Mouse (Mus musculus) midbrain, embryonic 16.5 days (tissue): ENCODE results near the gene St6galnac4. TPM values are rescaled to one million over a fixed set of nuclear protein-coding genes. Genes with fewer than 3 reads are reported as not detected.
A peak's percentile ranks its signal among the peaks of the same experiment; 100 is the strongest.

Experiments used
- ATAC-seq: fragments of 200-750 bp; cut with Nextera tagmentation; 2 replicates; pipeline ENCODE4 v1.8.0; 2017; ENCODE audit warnings: moderate TSS enrichment
- H3K27ac ChIP-seq: fragments of 300-500 bp; sonication (generic); 2 replicates; pipeline ENCODE4 v1.5.1; 2014; ENCODE audit warnings: mild to moderate bottlenecking, low read length, mixed read lengths
- H3K27me3 ChIP-seq: fragments of 300-500 bp; sonication (generic); 2 replicates; pipeline ENCODE4 v1.6.1; 2014; ENCODE audit warnings: low read depth, low read length, mixed read lengths; ENCODE audit not compliant: control insufficient read depth, insufficient read depth
- H3K36me3 ChIP-seq: fragments of 300-500 bp; sonication (generic); 2 replicates; pipeline ENCODE4 v1.6.1; 2014; ENCODE audit warnings: mild to moderate bottlenecking, low read length, moderate library complexity, mixed read lengths; ENCODE audit not compliant: control insufficient read depth, insufficient read depth
- H3K4me1 ChIP-seq: fragments of 300-500 bp; sonication (generic); 2 replicates; pipeline ENCODE4 v1.6.1; 2014; ENCODE audit warnings: mild to moderate bottlenecking, low read length, mixed read lengths; ENCODE audit not compliant: control insufficient read depth, insufficient read depth
- H3K4me2 ChIP-seq: fragments of 300-500 bp; sonication (generic); 2 replicates; pipeline ENCODE4 v1.6.1; 2014; ENCODE audit warnings: mild to moderate bottlenecking, low read length, mixed read lengths
- H3K4me3 ChIP-seq: fragments of 300-500 bp; sonication (generic); 2 replicates; pipeline ENCODE4 v1.5.1; 2014; ENCODE audit warnings: low read depth, mild to moderate bottlenecking, low read length, moderate library complexity, mixed read lengths
- H3K9ac ChIP-seq: fragments of 300-500 bp; sonication (generic); 2 replicates; pipeline ENCODE4 v1.6.1; 2014; ENCODE audit warnings: low read depth, low read length, mixed read lengths
- H3K9me3 ChIP-seq: fragments of 300-500 bp; sonication (generic); replicated peaks from 2 replicates; pipeline ENCODE4 v1.6.1; 2014; ENCODE audit warnings: mild to moderate bottlenecking, low read length, mixed read lengths; ENCODE audit not compliant: control insufficient read depth, poor library complexity, severe bottlenecking
- WGBS: fragments of 180-500 bp; shearing (Covaris S2); extraction: QIAGEN DNeasy Blood & Tissue Kit; methylation state at CpG from one replicate; pipeline ENCODE4 v1.1.7; 2014; 5-methylcytosine and 5-hydroxymethylcytosine counted together
- polyA plus RNA-seq: library from polyadenylated mRNA; unstranded; fragments of >200 nt; fragmentation: Nextera tagmentation; extraction: Ambion mirVana; gene quantifications from 2 replicates; pipeline ENCODE4 v1.2.1, GENCODE M21; 2015

The St6galnac4 gene
- polyA plus RNA-seq, 1 experiment from 2014 or later, result 39.0 TPM

DNA sequence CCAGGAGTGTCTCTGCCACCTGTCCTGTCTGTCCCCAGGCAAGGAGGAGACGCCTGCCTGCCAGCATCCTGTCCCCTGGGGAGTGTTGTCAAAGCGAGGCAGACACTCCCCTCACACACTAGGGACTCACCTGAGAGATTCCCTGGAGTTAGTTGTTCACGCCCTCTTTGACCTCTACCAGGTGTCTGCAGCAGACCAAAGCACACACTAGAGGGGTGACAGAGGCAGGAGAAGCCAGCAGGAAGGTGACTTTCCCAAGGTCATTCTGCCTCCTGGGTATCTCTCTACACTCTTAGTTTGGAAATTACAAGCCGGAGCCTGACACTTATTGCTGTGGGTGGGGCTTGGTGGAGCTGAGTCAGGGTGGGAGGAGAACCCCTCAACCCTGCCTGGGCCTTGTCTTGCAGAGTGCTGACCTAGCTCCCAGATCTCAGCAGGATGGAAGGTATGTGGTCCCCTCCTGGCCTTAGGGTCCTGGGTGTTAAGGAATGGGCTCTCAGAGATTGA, 41.2 kb downstream of the St6galnac4 start:
- Histone ChIP-seq H3K9ac (peak overlapping the region; percentile 47), H3K4me3 (no peak overlapping the region), H3K36me3 (no peaks in the 10 kb centered on the region), H3K27me3 (no peaks in the 10 kb centered on the region), H3K4me2 (peak overlapping the region; percentile 11; the same call in 1 of the 2 replicates), H3K27ac (no peak overlapping the region), H3K4me1 (peaks cover 47% of the 10 kb centered on the region), H3K9me3 (no peaks in the 10 kb centered on the region)
- 62% methylated on average over 4 of the region's 4 CpGs for WGBS
- ATAC-seq, result no peak

DNA sequence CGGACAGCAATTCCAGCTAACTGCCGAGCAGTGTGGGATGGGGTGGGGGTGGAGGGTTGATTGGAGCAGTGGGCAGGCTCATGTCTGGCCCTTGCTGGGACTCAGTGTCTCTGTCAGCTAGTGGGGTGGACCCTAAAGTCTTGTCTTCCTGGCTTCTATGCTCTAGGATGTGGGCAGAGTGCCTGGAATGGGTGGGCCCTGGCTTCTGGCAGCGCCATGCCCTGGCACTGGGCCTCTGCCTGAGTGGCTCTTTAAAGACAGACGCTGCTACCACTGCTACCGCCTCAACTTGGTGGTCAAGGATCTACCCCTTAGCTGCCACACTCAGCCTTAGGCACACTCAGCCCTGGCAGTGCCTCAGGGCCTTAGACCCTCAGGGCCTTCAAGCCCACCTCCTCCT, 41.8 kb downstream of the St6galnac4 start:
- Histone ChIP-seq H3K9ac (peak overlapping the region; percentile 47; the same call in 1 of the 2 replicates), H3K4me1 (peaks cover 47% of the 10 kb centered on the region), H3K27ac (0 out of 2 replicates have a peak overlapping the region, but pooled peaks have one; percentile 13), H3K27me3 (no peaks in the 10 kb centered on the region), H3K4me2 (peak overlapping the region; percentile 37; the same call in 1 of the 2 replicates), H3K4me3 (no peak overlapping the region), H3K36me3 (0 out of 2 replicates have a peak, but pooled peaks cover under 1% of the 10 kb centered on the region), H3K9me3 (no peaks in the 10 kb centered on the region)
- 34% methylated on average over 5 of the region's 5 CpGs for WGBS
- ATAC-seq, result peak; percentile 26; the same call in 1 of the 2 replicates

DNA sequence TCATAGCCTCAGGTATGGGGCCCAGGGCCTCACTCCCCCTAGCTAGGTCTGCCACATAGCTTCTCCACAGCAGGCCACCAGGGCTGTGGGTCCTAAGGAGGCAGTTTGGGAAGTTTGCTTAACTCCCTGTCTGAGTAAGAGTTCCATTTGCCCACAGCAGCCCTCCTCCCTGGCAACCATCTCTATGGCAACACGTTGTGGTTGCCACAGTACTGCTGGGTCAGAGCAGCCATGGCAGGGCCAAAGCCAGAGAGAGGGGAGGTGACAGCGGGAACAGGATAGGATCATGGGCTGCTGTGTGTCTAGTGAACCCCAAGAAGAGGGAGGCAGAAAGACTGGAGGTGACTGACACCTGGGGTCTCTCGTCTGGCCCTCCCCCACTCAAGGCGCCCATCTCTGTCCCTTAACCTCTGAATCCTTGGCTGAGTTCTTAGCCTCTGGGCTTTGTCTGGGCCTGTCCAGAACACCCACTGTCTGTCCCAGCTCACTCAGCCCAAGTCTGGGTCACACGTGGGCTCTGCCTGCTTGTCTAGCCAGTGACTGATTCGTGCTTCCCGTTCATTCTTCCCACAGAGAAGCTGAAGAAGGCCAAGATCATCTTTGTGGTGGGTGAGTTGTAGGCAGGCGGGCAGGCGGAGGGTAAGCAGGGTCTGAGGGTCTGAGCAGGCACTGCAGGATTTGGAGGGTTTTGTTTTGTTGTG, 42.5 kb downstream of the St6galnac4 start:
- peak overlapping the region; percentile 4; the same call in 1 of the 2 replicates for H3K4me3 ChIP-seq
- peaks cover 47% of the 10 kb centered on the region for H3K4me1 ChIP-seq
- H3K4me2 ChIP-seq, result peak overlapping the region; percentile 37
- ATAC-seq, result peak; percentile 63
- 28% methylated on average over 9 of the region's 9 CpGs for WGBS
- peak overlapping the region; percentile 20; the same call in 1 of the 2 replicates for H3K9ac ChIP-seq
- H3K27me3 ChIP-seq, result no peaks in the 10 kb centered on the region
- H3K36me3 ChIP-seq, result 0 out of 2 replicates have a peak, but pooled peaks cover 2% of the 10 kb centered on the region
- H3K9me3 ChIP-seq, result no peaks in the 10 kb centered on the region
- peak overlapping the region; percentile 54 for H3K27ac ChIP-seq

DNA sequence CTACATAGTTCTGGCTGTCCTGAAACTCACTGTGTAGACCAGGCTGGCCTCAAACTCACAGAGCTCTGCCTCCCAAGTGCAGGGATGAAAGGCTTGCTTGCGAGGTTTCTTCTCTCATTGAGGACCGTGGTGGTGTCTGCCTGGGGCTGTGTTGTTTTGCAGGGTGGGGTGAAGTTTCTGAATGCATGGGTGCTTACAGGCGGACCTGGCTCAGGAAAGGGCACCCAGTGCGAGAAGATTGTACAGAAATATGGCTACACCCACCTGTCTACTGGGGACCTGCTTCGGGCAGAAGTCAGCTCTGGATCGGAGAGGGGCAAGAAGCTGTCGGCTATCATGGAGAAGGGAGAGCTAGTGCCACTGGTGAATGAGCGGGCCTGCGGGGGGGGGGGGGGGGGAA, 43.1 kb downstream of the St6galnac4 start:
- ATAC-seq, result no peak
- WGBS, result 81% methylated on average over 7 of the region's 9 CpGs
- H3K27ac ChIP-seq, result no peak overlapping the region
- H3K9ac ChIP-seq, result no peak overlapping the region
- no peak overlapping the region for H3K4me2 ChIP-seq
- no peaks in the 10 kb centered on the region for H3K9me3 ChIP-seq
- H3K4me3 ChIP-seq, result no peak overlapping the region
- 0 out of 2 replicates have a peak, but pooled peaks cover 2% of the 10 kb centered on the region for H3K36me3 ChIP-seq
- peaks cover 44% of the 10 kb centered on the region for H3K4me1 ChIP-seq
- H3K27me3 ChIP-seq, result no peaks in the 10 kb centered on the region

DNA sequence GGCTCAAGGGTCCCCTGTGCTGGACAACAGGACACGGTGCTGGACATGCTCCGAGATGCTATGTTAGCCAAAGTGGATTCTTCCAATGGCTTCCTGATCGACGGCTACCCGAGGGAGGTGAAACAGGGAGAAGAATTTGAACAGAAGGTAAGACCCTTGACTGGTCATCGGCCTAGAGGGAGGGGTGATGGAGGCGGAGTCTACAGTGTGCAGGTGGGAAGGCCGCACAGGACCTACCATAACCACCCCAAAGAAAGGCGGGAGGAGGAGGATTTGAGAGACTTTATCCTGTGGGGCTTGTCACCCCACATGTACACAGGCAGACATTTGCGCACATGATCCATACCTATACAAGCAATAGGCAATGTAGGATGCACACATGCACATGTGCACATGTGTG, 44.2 kb downstream of the St6galnac4 start:
- no peak overlapping the region for H3K4me3 ChIP-seq
- H3K27ac ChIP-seq, result no peak overlapping the region
- ATAC-seq, result no peak
- peaks cover 36% of the 10 kb centered on the region for H3K4me1 ChIP-seq
- H3K27me3 ChIP-seq, result no peaks in the 10 kb centered on the region
- WGBS, result 85% methylated on average over 10 of the region's 10 CpGs
- no peak overlapping the region for H3K4me2 ChIP-seq
- no peak overlapping the region for H3K9ac ChIP-seq
- 0 out of 2 replicates have a peak, but pooled peaks cover 2% of the 10 kb centered on the region for H3K36me3 ChIP-seq
- no peaks in the 10 kb centered on the region for H3K9me3 ChIP-seq

DNA sequence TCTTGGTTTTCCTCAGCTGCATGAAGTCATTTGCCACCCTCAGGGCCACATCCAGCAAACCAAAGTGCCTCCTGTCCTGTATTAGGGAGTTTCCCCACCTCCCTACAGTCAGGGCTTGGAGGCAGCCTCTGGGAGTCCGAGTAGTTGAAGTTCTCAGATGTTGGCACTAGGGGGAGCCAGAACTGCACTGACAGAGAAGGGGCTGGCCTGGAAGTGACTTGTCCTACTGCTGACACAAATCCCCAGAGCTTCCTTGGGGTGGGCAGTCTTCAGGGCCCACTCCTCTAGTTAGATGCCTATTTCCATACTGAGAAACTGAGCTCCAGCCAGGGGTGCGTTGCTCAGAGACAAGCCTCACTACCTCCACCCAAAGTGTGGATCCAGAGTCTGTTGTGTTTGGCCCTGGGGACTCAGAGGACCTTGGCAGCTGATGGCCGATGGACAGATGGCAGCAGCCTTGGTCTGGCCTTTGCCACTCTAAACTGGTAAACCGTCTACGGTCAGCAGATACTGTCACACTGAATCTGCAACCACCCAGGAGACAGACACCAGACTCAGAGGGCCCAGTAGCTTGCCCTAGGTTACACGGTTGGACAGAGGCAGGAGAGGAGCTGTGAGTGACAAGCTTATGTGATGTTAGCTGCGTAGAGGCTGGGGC, 45.0 kb downstream of the St6galnac4 start:
- no peak overlapping the region for H3K9ac ChIP-seq
- WGBS, result 54% methylated on average over 7 of the region's 7 CpGs
- no peaks in the 10 kb centered on the region for H3K27me3 ChIP-seq
- no peaks in the 10 kb centered on the region for H3K9me3 ChIP-seq
- H3K4me2 ChIP-seq, result no peak overlapping the region
- H3K27ac ChIP-seq, result no peak overlapping the region
- ATAC-seq, result no peak
- peaks cover 27% of the 10 kb centered on the region for H3K4me1 ChIP-seq
- H3K4me3 ChIP-seq, result no peak overlapping the region
- 0 out of 2 replicates have a peak, but pooled peaks cover 2% of the 10 kb centered on the region for H3K36me3 ChIP-seq

DNA sequence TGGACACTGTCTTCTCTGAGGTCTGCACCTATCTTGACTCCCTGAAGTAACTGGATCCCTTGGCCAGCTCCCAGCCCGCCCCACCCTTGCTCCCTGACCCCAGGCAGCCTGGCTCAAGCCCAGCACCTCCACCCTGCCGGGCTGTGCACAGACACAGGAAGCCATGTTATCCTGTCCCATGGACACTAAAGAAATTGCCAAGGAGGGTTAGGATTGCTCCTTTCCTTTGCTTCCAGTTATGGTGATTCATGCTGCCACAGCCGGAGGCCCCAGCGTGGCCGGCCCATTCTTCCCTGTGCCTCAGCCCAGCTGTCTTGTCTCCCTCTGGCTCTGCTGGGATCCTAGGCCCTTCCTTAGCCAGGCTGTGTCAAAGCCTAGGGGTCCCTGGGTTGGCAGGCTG, 46.8 kb downstream of the St6galnac4 start:
- Histone ChIP-seq H3K9me3 (no peaks in the 10 kb centered on the region), H3K36me3 (0 out of 2 replicates have a peak, but pooled peaks cover 2% of the 10 kb centered on the region), H3K9ac (no peak overlapping the region; the same call in 1 of the 2 replicates), H3K4me3 (no peak overlapping the region), H3K27me3 (no peaks in the 10 kb centered on the region), H3K27ac (no peak overlapping the region), H3K4me2 (no peak overlapping the region), H3K4me1 (peaks cover 11% of the 10 kb centered on the region)
- WGBS, result 71% methylated on average over 5 of the region's 5 CpGs
- no peak for ATAC-seq

DNA sequence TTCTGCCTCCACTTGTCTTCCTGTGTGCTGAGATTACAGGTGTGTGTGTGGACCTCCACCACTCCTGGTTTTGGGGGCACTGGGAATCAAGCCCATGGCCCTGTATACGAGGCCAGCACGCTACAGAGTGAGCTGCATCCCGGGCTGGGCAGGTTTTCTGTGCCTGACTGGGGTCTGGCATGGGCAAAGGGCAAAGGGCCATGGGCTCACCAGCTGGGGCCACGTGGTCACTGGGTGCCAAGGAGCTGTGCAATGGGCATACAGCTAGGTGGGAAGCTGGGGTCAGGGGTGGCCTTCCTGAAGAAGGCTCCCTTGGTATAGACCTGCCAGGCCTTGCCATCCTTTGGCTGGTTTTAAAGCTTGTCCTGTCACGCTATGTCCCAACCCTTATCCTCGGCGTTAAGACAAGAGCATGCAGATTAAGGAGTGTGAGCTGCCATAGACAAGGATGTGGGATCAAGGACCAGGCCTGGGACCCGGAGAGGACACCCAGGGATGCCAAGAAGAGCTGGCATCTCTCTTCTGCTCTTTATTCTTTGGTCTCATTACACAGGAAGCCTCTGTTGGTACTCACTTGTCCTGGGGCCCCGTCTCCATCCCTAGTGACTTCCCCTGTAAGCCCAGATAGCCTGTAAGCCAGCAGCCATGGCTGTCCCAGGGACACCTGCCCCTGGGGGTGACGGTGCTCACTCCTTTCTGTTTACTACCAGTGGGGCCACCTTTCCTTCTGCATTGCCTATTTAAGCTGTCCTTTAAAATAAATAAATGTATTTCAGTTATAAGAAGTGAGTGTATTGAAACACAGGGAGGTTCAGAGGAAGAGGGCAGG, 47.6 kb downstream of the St6galnac4 start:
- WGBS, result 86% methylated on average over 10 of the region's 10 CpGs
- Histone ChIP-seq H3K9ac (no peak overlapping the region), H3K4me1 (peaks cover 2% of the 10 kb centered on the region), H3K27ac (no peak overlapping the region), H3K27me3 (no peaks in the 10 kb centered on the region), H3K36me3 (0 out of 2 replicates have a peak, but pooled peaks cover 2% of the 10 kb centered on the region), H3K4me3 (no peak overlapping the region), H3K4me2 (no peak overlapping the region), H3K9me3 (no peaks in the 10 kb centered on the region)
- ATAC-seq, result no peak
